Mouse (Mus musculus): ENCODE results near the gene Rfc5.
"Not testable (repeated sequence)": the region's sequence is repeated elsewhere in the genome, so short reads cannot be mapped to it uniquely, and the experiment has no call there.

Gene Rfc5

GRCm38 (mm10) chr5:117388877-117389276, at the start of gene Rfc5:
Gene Rfc5 (minus strand): TSS chr5:117389047.
- peak; percentile 93 for DNase-seq (ENCODE audit: low spot score in 2 of 2)

GRCm38 (mm10) chr5:117433501-117433900, 44.7 kb upstream of the Rfc5 start:
- DNase-seq (ENCODE audit: low spot score in 2 of 2), result not testable (repeated sequence)

- DNase-seq (ENCODE audit: low spot score in 2 of 2), result peak in 1 of 2 experiments; percentile 6
Observed at GRCm38 (mm10) chr5:117417442-117417841, 28.6 kb upstream of the Rfc5 start.

- no peak for DNase-seq (ENCODE audit: low spot score in 2 of 2)
Observed at GRCm38 (mm10) chr5:117415011-117415912, 26.4 kb upstream of the Rfc5 start.

GRCm38 (mm10) chr5:117414611-117415010, 25.8 kb upstream of the Rfc5 start:
- no peak for DNase-seq (ENCODE audit: low spot score in 2 of 2)

- DNase-seq (ENCODE audit: low spot score in 2 of 2), result peak in 1 of 2 experiments; percentile 6
Observed at GRCm38 (mm10) chr5:117413507-117414501, 25.0 kb upstream of the Rfc5 start, which contains the start of gene Ksr2. Gene Ksr2 (plus strand): TSS chr5:117414000.

- DNase-seq (ENCODE audit: low spot score in 2 of 2), result no peak
Observed at GRCm38 (mm10) chr5:117409369-117409768, 20.5 kb upstream of the Rfc5 start.

- DNase-seq (ENCODE audit: low spot score in 2 of 2), result peak; percentile 10 to 32
Observed at GRCm38 (mm10) chr5:117408216-117408615, 19.4 kb upstream of the Rfc5 start.

- not testable (repeated sequence) for DNase-seq (ENCODE audit: low spot score in 2 of 2)
Observed at GRCm38 (mm10) chr5:117404671-117405070, 15.8 kb upstream of the Rfc5 start.

GRCm38 (mm10) chr5:117403609-117404008, 14.8 kb upstream of the Rfc5 start:
- DNase-seq (ENCODE audit: low spot score in 2 of 2), result no peak

GRCm38 (mm10) chr5:117399281-117399680, 10.4 kb upstream of the Rfc5 start:
- no peak for DNase-seq (ENCODE audit: low spot score in 2 of 2)

GRCm38 (mm10) chr5:117398007-117398550, 9.2 kb upstream of the Rfc5 start:
- no peak for DNase-seq (ENCODE audit: low spot score in 2 of 2)

- DNase-seq (ENCODE audit: low spot score in 2 of 2), result no peak
Observed at GRCm38 (mm10) chr5:117397371-117397770, 8.5 kb upstream of the Rfc5 start.

GRCm38 (mm10) chr5:117396596-117397014, 7.8 kb upstream of the Rfc5 start:
- no peak for DNase-seq (ENCODE audit: low spot score in 2 of 2)

GRCm38 (mm10) chr5:117395834-117396233, 7.0 kb upstream of the Rfc5 start:
- DNase-seq (ENCODE audit: low spot score in 2 of 2), result no peak

GRCm38 (mm10) chr5:117390895-117391294, 2.0 kb upstream of the Rfc5 start:
- no peak for DNase-seq (ENCODE audit: low spot score in 2 of 2)

- peak; percentile 54 to 58 for DNase-seq (ENCODE audit: low spot score in 2 of 2)
Observed at GRCm38 (mm10) chr5:117388296-117388751, 523 bp downstream of the Rfc5 start.

GRCm38 (mm10) chr5:117383198-117383597, 5.6 kb downstream of the Rfc5 start:
- no peak for DNase-seq (ENCODE audit: low spot score in 2 of 2)

GRCm38 (mm10) chr5:117381785-117382184, 7.1 kb downstream of the Rfc5 start:
- no peak for DNase-seq (ENCODE audit: low spot score in 2 of 2)

GRCm38 (mm10) chr5:117380199-117380598, 8.6 kb downstream of the Rfc5 start:
- no peak for DNase-seq (ENCODE audit: low spot score in 2 of 2)

- DNase-seq (ENCODE audit: low spot score in 2 of 2), result peak; percentile 54 to 57
Observed at GRCm38 (mm10) chr5:117377731-117378130, 11.1 kb downstream of the Rfc5 start.

Measured in spleen, postnatal 36 days (tissue).